8 mouse cellular contexts compared by ENCODE assay signal in genomic region chr5:137738516-137738915, GRCm38 (mm10). TPM values are rescaled to one million over a fixed set of nuclear protein-coding genes. Genes with fewer than 3 reads are reported as not detected.
A peak's percentile ranks its signal among the peaks of the same experiment; 100 is the strongest.
DNase-seq lines count a peak whose midpoint lies in the region; ATAC-seq and TF ChIP-seq lines count a peak whose summit lies in the region.

No protein-coding gene starts in this region.

- H3K27me3 ChIP-seq in kidney, adult 2 months (replicated peaks; ENCODE audit: control insufficient read depth, insufficient read depth, low read length): no peaks in the 10 kb centered on the region
- H3K27me3 ChIP-seq in forebrain, embryonic 15.5 days: no peaks in the 10 kb centered on the region

- TF ChIP-seq CTCF in kidney, adult 2 months (conservative IDR thresholded peaks at IDR 0.05; ENCODE audit: insufficient read depth, insufficient read length, low read depth, low read length): 0 out of 2 replicates have a peak, but pooled peaks have one; percentile 23
- TF ChIP-seq CTCF in lung, adult 2 months (IDR thresholded peaks at IDR 0.05; ENCODE audit: insufficient read depth, low read length): no peak

- no peak for DNase-seq in kidney, adult 2 months
- DNase-seq in kidney, adult 11 months: no peak
- DNase-seq in Muller cell, postnatal 12 days (ENCODE audit: inconsistent ontology term): peak; percentile 81
- peak; percentile 48 for DNase-seq in naive thymus-derived CD4-positive, alpha-beta T cell, adult 2 months (ENCODE audit: low read depth)
- no peak for DNase-seq in lung, adult 2 months
- DNase-seq in urinary bladder, adult 2 months (ENCODE audit: low spot score): no peak
- DNase-seq in layer of hippocampus, postnatal 36 days: no peak

- H3K4me2 ChIP-seq in forebrain, embryonic 15.5 days (replicated peaks): peak overlapping the region; percentile 84

- no peak for ATAC-seq in forebrain, embryonic 15.5 days (replicated peaks)

- no peak for TF ChIP-seq POLR2A in kidney, adult 2 months (IDR thresholded peaks at IDR 0.05; ENCODE audit: low read depth, low read length)
- TF ChIP-seq POLR2A in lung, adult 2 months (IDR thresholded peaks at IDR 0.05; ENCODE audit: borderline replicate concordance, extremely low read depth, low read depth, low read length): no peak

- H3K9ac ChIP-seq in forebrain, embryonic 15.5 days (replicated peaks): peak overlapping the region; percentile 76

- 55% methylated on average over 5 of the region's 5 CpGs for WGBS in kidney, adult 2 months
- WGBS in forebrain, embryonic 15.5 days: 10% methylated on average over 5 of the region's 5 CpGs
- WGBS in lung, adult 2 months: 70% methylated on average over 5 of the region's 5 CpGs

- H3K9me3 ChIP-seq in forebrain, embryonic 15.5 days: no peaks in the 10 kb centered on the region

- no peak overlapping the region for H3K4me3 ChIP-seq in kidney, adult 2 months (ENCODE audit: insufficient read depth, low read depth, low read length)
- peak overlapping the region; percentile 62 for H3K4me3 ChIP-seq in forebrain, embryonic 15.5 days
- no peak overlapping the region for H3K4me3 ChIP-seq in lung, adult 2 months (replicated peaks; ENCODE audit: extremely low read depth, low read depth, low read length)

- H3K4me1 ChIP-seq in kidney, adult 2 months (ENCODE audit: control insufficient read depth, insufficient read depth, low read length): 0 out of 2 replicates have a peak, but pooled peaks cover 3% of the 10 kb centered on the region
- peaks cover 62% of the 10 kb centered on the region for H3K4me1 ChIP-seq in forebrain, embryonic 15.5 days
- H3K4me1 ChIP-seq in lung, adult 2 months (ENCODE audit: control insufficient read depth, insufficient read depth, low read length): no peaks in the 10 kb centered on the region

- H3K27ac ChIP-seq in kidney, adult 2 months (ENCODE audit: insufficient read depth, low read depth, low read length): no peak overlapping the region
- peak overlapping the region; percentile 86 for H3K27ac ChIP-seq in forebrain, embryonic 15.5 days (replicated peaks)

- no peaks in the 10 kb centered on the region for H3K36me3 ChIP-seq in kidney, adult 2 months (ENCODE audit: control insufficient read depth, insufficient read depth, low read length)
- H3K36me3 ChIP-seq in forebrain, embryonic 15.5 days: peaks cover 15% of the 10 kb centered on the region

RNA-seq across cellular contexts. Expression of gene Nyap1, which starts 2.9 kb away (rescaled TPM):
- 3.1 and 4.1 TPM in 2 replicates for polyA plus RNA-seq in kidney, adult 2 months (2012; rRNA removed)
- 43.6 and 45.6 TPM in 2 replicates for polyA plus RNA-seq in forebrain, embryonic 15.5 days (2015; fragmentation: Nextera tagmentation; extraction: Ambion mirVana)
- polyA plus RNA-seq in lung, adult 2 months (2012; rRNA removed): 2.3 and 2.4 TPM in 2 replicates
- polyA plus RNA-seq in urinary bladder, adult 2 months (2012; rRNA removed): 6.7 and 7.6 TPM in 2 replicates
- total RNA-seq in layer of hippocampus, postnatal 36 days (2021): 10 to 100 TPM; 65.4 to 66.3 TPM

RNA-seq across cellular contexts. Expression of gene Tsc22d4, which starts 7.0 kb away (rescaled TPM):
- polyA plus RNA-seq in kidney, adult 2 months (2012; rRNA removed): 71.2 and 78.4 TPM in 2 replicates
- polyA plus RNA-seq in forebrain, embryonic 15.5 days (2015; fragmentation: Nextera tagmentation; extraction: Ambion mirVana): 75.6 and 76.1 TPM in 2 replicates
- polyA plus RNA-seq in lung, adult 2 months (2012; rRNA removed): 103 and 110 TPM in 2 replicates
- polyA plus RNA-seq in urinary bladder, adult 2 months (2012; rRNA removed): 68.8 and 109 TPM in 2 replicates
- 100 to 1,000 TPM; 170 to 176 TPM for total RNA-seq in layer of hippocampus, postnatal 36 days (2021)

RNA-seq across cellular contexts. Expression of gene Ppp1r35, which starts 40.1 kb away (rescaled TPM):
- 30.6 and 36.6 TPM in 2 replicates for polyA plus RNA-seq in kidney, adult 2 months (2012; rRNA removed)
- polyA plus RNA-seq in forebrain, embryonic 15.5 days (2015; fragmentation: Nextera tagmentation; extraction: Ambion mirVana): 36.9 and 42.4 TPM in 2 replicates
- 32.7 and 46.7 TPM in 2 replicates for polyA plus RNA-seq in lung, adult 2 months (2012; rRNA removed)
- 20.1 and 26.6 TPM in 2 replicates for polyA plus RNA-seq in urinary bladder, adult 2 months (2012; rRNA removed)
- total RNA-seq in layer of hippocampus, postnatal 36 days (2021): 10 to 100 TPM; 24.1 to 24.6 TPM

RNA-seq across cellular contexts. Expression of gene Mepce, which starts 48.9 kb away (rescaled TPM):
- 41.0 and 42.9 TPM in 2 replicates for polyA plus RNA-seq in kidney, adult 2 months (2012; rRNA removed)
- 12.3 and 12.6 TPM in 2 replicates for polyA plus RNA-seq in forebrain, embryonic 15.5 days (2015; fragmentation: Nextera tagmentation; extraction: Ambion mirVana)
- 43.3 and 44.2 TPM in 2 replicates for polyA plus RNA-seq in lung, adult 2 months (2012; rRNA removed)
- 33.9 and 39.3 TPM in 2 replicates for polyA plus RNA-seq in urinary bladder, adult 2 months (2012; rRNA removed)
- total RNA-seq in layer of hippocampus, postnatal 36 days (2021): 10 to 100 TPM; 40.8 to 44.5 TPM

RNA-seq across cellular contexts. Expression of gene Zcwpw1, which starts 49.1 kb away (rescaled TPM):
- polyA plus RNA-seq in kidney, adult 2 months (2012; rRNA removed): 1.6 and 2.5 TPM in 2 replicates
- 10.4 and 11.3 TPM in 2 replicates for polyA plus RNA-seq in forebrain, embryonic 15.5 days (2015; fragmentation: Nextera tagmentation; extraction: Ambion mirVana)
- 0.49 and 0.60 TPM in 2 replicates for polyA plus RNA-seq in lung, adult 2 months (2012; rRNA removed)
- 3.3 and 5.0 TPM in 2 replicates for polyA plus RNA-seq in urinary bladder, adult 2 months (2012; rRNA removed)
- 1 to 10 TPM; 5.2 to 7.1 TPM for total RNA-seq in layer of hippocampus, postnatal 36 days (2021)

Comparison
In these comparisons a context has a peak if more than half of its experiments do, and no peak if none do; other contexts are left out.
1. DNase-seq: peak in Muller cell, postnatal 12 days (single experiment) and naive thymus-derived CD4-positive, alpha-beta T cell, adult 2 months (single experiment); none in kidney, adult 2 months (single experiment), kidney, adult 11 months (single experiment), lung, adult 2 months (single experiment), urinary bladder, adult 2 months (single experiment) and layer of hippocampus, postnatal 36 days (0 of 2).